Mouse (Mus musculus): Measurements from ENCODE around the gene Avp.
"Not testable (repeated sequence)": the region's sequence is repeated elsewhere in the genome, so short reads cannot be mapped to it uniquely, and the experiment has no call there.

The Avp gene

DNA sequence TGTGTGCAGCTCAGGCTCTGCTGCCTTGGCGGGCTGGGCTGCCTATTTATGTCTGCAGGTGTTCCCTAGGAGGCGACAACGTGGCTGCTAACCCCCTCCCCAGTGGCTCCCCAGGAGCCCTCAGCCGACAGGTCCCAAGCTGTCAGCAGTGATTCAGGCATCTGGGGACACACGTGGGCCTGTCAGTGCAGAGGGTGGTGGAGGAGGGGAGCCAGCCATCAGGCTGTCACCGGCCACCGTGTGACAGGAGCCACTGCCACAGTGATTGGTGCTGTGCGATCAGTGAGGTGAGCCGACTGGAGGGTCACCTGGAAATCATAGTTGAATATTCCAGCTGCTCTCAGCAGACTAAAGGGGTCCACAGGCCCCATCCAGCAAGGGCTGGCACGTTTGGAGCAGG, at the start of gene Avp:
Gene Avp (minus strand): TSS at position 3 of the 400 bp plus-strand sequence.
- DNase-seq (ENCODE audit: low spot score) = no peak

- DNase-seq (ENCODE audit: low spot score) = peak; percentile 95
Observed at GRCm38 (mm10) chr2:130629839-130630203, 47.5 kb upstream of the Avp start, which contains the start of the genes Fastkd5 and Ubox5. TSS of gene Fastkd5 (minus strand) at chr2:130630027. TSS of gene Ubox5 (minus strand) at chr2:130630038.

GRCm38 (mm10) chr2:130629080-130629838, 46.9 kb upstream of the Avp start:
- DNase-seq (ENCODE audit: low spot score) = no peak

DNA sequence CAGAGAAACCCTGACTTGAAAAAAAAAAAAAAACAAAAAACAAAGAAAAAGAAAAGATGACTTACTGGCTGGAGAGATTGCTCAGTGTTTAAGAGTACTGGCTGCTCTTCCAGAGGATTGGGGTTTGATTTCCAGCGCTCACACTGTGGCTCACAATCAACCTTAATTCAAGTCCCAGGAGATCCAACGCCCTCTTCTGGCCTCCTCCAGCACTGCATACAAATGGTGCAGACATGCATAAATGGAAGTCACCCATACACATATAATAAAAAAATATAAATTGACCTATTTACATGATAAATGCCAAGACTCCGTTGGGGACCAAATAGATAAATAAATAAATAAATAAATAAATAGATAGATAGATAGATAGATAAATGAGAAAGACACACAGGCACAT, 46.1 kb upstream of the Avp start:
- DNase-seq (ENCODE audit: low spot score) = peak; percentile 54

- no peak for DNase-seq (ENCODE audit: low spot score)
Observed at GRCm38 (mm10) chr2:130618972-130619371, 36.6 kb upstream of the Avp start.

DNA sequence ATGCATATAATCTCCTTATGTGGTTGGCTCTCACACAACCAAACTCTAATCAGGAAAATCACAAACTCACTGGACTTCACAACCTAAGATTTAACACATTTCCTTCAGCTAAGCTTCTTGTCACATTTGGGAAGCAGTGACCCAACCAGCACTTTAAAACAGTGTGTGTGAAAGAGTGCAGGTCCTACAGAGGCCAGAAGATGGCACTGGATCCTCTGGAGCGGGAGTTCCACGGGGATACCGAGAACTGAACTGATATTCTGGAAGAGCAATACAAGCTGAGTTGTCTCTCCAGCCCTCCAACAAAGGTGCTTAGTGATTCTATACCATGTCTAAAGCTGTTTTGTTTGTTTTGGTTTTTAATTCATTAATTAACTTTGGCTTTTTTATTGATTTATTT, 30.7 kb upstream of the Avp start:
- no peak for DNase-seq (ENCODE audit: low spot score)

DNA sequence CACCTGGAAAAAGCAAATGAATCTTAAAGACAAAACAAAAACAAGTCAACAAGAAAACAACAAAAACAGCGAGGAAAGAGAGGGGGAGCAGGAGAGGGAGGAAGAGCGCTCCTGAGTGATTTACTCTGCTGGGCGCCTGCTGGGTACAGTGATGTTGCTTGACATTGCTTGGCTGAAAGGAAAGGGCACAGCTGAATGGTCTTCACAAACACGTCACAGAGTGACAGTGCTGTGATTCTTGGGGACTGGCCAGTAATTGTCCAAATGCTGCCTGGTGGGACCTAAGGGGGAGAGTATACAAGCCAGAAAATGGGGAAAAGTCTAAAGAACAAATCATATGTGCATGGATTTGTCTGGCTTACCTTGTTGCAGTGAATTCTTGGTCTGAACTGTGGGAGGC, 19.8 kb upstream of the Avp start:
- no peak for DNase-seq (ENCODE audit: low spot score)

- DNase-seq (ENCODE audit: low spot score) = no peak
Observed at GRCm38 (mm10) chr2:130598399-130598798, 16.0 kb upstream of the Avp start.

DNA sequence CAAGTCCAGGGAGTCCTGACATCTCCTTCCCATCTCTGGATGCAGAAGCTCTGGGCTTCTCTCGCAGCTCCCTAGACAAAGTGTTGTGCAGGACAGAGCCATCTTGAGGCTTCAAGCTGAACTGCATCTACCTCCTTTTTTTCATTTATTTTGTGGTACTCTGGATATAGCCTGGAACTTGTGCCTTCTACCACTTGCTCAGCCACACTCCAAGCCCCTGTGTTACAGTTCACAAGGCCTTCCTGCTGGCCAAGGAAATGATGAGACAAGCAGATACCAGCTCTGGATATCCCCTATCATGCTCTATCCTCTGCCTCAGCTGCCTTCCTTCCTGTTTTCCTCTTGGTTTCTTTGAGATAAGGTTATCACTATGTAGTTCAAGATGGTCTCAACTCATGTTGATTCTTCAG, 15.3 kb upstream of the Avp start:
- no peak for DNase-seq (ENCODE audit: low spot score)

DNA sequence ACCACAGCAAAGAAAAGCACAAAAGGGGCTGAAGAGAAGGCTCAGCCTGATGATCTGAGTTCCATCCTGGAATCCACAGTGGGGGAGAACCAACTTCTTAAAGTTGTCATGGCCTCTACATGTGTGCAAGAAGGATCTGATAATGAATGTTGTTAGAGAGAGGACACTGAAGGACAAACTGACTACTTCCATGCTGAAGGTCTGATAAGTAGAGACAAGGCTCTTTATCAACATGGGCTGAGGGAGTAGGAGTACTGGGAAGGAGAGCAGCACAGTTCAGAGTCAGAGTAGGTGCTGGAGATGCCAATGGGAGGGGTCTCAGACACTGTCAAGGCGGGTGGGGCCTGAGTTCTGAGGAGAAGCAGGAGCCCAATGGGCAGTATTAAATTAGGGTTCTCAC, 13.2 kb upstream of the Avp start:
- DNase-seq (ENCODE audit: low spot score) = no peak

- DNase-seq (ENCODE audit: low spot score) = no peak
Observed at GRCm38 (mm10) chr2:130591016-130591415, 8.7 kb upstream of the Avp start.

- no peak for DNase-seq (ENCODE audit: low spot score)
Observed at GRCm38 (mm10) chr2:130589761-130590160, 7.4 kb upstream of the Avp start.

- DNase-seq (ENCODE audit: low spot score) = no peak
Observed at GRCm38 (mm10) chr2:130589157-130589556, 6.8 kb upstream of the Avp start.

DNA sequence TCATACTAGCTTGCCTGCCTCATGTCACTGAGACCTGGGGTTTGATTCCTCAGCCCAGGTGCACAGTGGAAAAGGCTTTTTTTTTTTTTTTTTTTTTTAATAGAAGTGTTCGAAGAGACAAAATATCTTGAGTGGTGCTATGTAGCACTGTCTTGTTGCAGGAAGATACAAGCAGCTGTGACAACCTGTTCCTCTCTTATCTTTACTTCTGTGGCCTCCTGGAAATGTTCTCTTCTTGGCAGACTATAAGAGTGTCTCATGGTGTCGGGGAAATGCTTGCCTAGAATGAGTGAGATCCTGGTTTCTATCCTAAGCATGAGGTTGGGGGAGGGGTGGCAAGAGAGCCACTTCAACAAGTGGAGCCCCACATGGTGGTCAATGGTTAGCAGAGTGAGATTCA, 6.0 kb upstream of the Avp start:
- no peak for DNase-seq (ENCODE audit: low spot score)

DNA sequence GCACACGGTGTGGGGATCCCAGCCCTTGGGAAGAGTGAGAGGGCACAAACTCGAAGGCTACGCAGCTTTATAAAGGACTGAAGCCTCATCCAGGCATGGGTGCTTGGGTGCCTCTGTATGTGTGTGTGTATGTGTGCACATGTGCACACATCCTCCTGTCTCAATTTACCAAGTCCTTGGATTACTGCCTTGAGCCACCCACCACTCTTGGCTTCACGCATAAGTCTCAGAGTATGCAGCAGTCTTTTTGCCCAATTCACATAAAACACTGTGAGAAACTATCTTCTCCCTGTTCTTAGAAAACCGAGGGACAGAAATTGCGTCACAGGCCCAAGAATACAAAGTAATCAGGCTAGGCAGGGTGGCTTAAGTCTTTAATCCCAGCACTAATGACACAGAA, 3.7 kb upstream of the Avp start:
- DNase-seq (ENCODE audit: low spot score) = no peak

DNA sequence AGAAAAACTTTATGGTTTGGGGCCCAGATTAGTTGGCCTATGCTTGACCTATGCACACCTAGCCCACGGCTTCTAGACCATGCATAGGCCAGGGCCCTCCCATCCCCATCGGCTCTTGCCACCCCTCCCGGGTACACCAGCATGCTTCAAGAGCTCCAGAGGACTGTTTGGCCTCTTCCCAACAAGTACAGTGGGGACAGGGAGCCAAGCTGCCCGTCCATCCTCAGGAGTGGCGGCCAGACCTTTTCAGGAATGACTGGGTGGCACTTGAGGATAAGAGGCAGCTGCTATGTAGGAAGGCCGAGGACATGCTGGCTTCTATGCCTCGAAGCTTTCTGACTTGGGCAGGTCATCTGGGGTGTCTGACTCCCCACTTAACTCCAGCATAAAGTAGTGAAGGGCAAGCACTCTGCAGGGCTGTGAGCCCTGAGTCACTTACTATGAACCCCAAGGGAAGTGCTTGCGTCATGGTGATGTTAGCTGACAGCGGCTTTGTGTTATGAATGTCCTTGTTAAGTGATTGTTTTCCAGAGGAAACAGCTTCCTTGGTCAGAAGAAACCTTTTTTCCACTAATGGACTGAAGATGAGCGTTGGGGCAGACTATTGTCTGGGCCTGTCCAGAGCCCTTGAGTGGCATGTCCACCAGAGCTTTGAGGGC, 1.7 kb upstream of the Avp start:
- DNase-seq (ENCODE audit: low spot score) = no peak

DNA sequence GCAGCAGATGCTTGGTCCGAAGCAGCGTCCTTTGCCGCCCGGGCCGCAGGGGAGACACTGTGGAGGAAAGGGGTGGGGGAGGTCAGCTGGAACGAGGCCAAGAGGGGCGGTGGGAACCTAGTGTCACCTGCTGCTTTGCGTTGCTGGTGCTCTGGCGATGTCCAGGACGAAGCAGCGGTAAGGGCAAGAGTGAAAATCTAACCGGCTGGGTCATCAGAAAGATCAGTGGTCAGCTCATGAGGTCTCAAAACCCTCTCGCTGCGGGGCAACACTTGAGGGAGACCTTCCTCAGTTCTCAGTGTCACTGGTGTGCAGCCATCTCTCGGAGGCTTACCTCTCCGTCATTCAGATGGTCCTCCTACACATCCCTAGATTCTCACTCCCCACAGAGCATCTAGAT, 1.2 kb downstream of the Avp start:
- DNase-seq (ENCODE audit: low spot score) = no peak

DNA sequence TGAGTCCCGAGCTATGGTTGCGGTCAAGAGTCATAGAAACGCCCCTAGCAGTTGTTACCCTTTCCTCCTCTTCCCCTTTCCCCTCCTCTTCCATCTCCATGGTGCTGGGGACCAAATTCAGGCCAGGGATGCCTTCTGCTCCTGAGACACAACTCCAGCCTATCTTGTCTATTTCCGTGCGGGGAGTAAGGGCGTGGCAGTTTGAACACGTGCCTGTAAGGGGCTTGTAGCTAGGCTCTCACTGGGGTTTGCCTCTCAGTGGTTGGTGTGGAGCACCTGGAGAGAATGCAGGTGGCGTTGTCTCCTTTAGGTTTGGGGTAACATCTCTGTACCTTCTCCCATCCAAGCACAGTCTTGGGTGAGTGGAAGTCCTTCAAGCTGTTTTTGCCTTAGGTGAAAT, 2.6 kb downstream of the Avp start:
- no peak for DNase-seq (ENCODE audit: low spot score)

GRCm38 (mm10) chr2:130578148-130578547, 4.2 kb downstream of the Avp start:
- DNase-seq (ENCODE audit: low spot score) = peak; percentile 78

DNA sequence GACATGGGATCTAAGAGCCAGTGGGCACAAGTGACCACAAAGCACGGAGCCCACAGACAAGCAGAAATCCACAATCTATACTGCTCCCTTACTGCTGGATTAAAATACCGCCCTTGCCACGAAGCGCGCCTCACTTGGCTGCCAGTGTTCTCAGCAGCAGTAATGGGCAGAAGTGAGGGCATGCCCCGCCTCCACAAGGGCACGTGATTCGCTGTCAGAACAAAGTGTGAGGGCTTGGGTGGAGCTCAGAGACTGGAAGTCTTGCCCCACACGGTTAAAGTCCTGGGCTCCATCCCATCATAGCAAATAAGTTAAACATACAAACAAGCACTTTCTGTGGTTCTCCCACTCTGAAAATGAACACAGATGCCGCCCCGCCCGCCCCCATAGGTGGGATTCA, 4.7 kb downstream of the Avp start:
- no peak for DNase-seq (ENCODE audit: low spot score)

DNA sequence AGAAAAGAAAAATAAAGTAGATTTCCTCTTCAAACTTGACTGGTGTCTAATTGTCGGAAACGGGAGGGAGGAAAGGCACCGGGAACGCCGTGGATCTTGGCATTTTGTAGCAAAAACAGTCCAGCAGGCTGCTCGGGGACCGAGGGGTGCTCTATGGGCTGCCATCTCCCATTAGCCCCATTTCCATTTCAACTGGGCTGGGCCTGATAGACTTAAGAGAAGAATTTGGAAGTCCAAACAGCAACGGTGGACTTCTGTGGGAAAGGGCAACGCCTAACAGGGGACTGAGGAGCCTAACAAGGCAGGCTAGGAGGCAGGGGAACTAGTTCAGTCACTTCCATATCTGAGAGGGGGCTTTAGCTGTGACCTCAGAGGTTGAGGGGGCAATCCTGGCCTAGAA, 5.3 kb downstream of the Avp start:
- no peak for DNase-seq (ENCODE audit: low spot score)

DNA sequence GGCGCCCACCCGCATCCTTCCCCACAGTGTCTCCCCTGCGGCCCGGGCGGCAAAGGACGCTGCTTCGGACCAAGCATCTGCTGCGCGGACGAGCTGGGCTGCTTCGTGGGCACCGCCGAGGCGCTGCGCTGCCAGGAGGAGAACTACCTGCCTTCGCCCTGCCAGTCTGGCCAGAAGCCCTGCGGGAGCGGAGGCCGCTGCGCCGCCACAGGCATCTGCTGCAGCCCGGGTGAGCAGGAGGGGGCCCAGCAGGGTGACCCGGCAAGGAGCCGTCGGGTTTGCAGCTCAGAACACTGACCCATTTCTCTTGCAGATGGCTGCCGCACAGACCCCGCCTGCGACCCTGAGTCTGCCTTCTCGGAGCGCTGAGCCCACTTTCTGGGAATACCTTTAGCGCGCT, 5.8 kb downstream of the Avp start:
- DNase-seq (ENCODE audit: low spot score) = not testable (repeated sequence)

GRCm38 (mm10) chr2:130575873-130576272, 6.5 kb downstream of the Avp start, which contains the start of gene Oxt:
TSS of gene Oxt (plus strand) at chr2:130576173.
- no peak for DNase-seq (ENCODE audit: low spot score)

GRCm38 (mm10) chr2:130574960-130575359, 7.4 kb downstream of the Avp start:
- no peak for DNase-seq (ENCODE audit: low spot score)

All from testis, postnatal 10 days (tissue).